Mouse (Mus musculus) cortical plate, adult 2 months (tissue): ENCODE data around the gene Pttg1ip.

ENCODE experiments used
- CTCF ChIP-seq: fragments of 200-500 bp; IDR thresholded peaks from 2 replicates; pipeline ENCODE4 v1.5.1; 2011; ENCODE audit warnings: mild to moderate bottlenecking, control low read depth, low read length; ENCODE audit not compliant: insufficient read depth; ENCODE audit errors: extremely low read depth
- POLR2A ChIP-seq: fragments of 200-500 bp; IDR thresholded peaks from 2 replicates; pipeline ENCODE4 v1.6.1; 2011; ENCODE audit warnings: mild to moderate bottlenecking, low read length, control low read depth; ENCODE audit not compliant: insufficient read depth; ENCODE audit errors: extremely low read depth

- TF ChIP-seq CTCF: no peak
- TF ChIP-seq POLR2A: no peak
These were observed 34.1 kb downstream of the Pttg1ip start for GRCm38 (mm10) chr10:77615647-77616046.
